In genomic region chr2:58625186-58625585, GRCm38 (mm10) we compare ENCODE assay signal across 16 mouse cellular contexts. TPM values are rescaled to one million over a fixed set of nuclear protein-coding genes. Genes with fewer than 3 reads are reported as not detected.
"Had no signal": no experiment of that assay in that cellular context is flagged by ENCODE, and none has a peak within 500 bp of the region (broad histone marks: within the 10 kb centered on the region; RNA-seq: fewer than 3 reads in every experiment).

No protein-coding gene starts in this region.

- DNase-seq: lung, adult 18-20 months; lung, embryonic 14.5 days; lung, postnatal 14 days; lung, postnatal 36 days; right cerebral cortex, postnatal 14 days; thymus, adult 2 months; thymus, postnatal 25 days; thymus, postnatal 4 days had no signal

- H3K9ac ChIP-seq: lung, embryonic 14.5 days; midbrain, embryonic 13.5 days; midbrain, embryonic 15.5 days; neural tube, embryonic 12.5 days; stomach, embryonic 15.5 days had no signal

- H3K4me1 ChIP-seq: megakaryocyte, embryonic 14.5 days; stomach, embryonic 15.5 days had no signal

- ATAC-seq: midbrain, embryonic 15.5 days had no signal

- H3K27ac ChIP-seq: macrophage; midbrain, embryonic 13.5 days; midbrain, embryonic 15.5 days; neural tube, embryonic 12.5 days; stomach, embryonic 15.5 days; stomach, postnatal 0 days had no signal

- H3K4me3 ChIP-seq: megakaryocyte, embryonic 14.5 days; midbrain, embryonic 13.5 days; midbrain, embryonic 15.5 days; neural tube, embryonic 12.5 days; stomach, embryonic 15.5 days had no signal

- H3K36me3 ChIP-seq: midbrain, embryonic 13.5 days; midbrain, embryonic 15.5 days; neural tube, embryonic 12.5 days; stomach, embryonic 15.5 days had no signal

- H3K9me3 ChIP-seq: midbrain, embryonic 13.5 days; midbrain, embryonic 15.5 days; neural tube, embryonic 12.5 days; stomach, embryonic 15.5 days had no signal

- H3K4me2 ChIP-seq: lung, embryonic 14.5 days; midbrain, embryonic 13.5 days; midbrain, embryonic 15.5 days; neural tube, embryonic 12.5 days; stomach, embryonic 15.5 days had no signal

- H3K27me3 ChIP-seq: megakaryocyte, embryonic 14.5 days; midbrain, embryonic 15.5 days; stomach, embryonic 15.5 days had no signal

RNA-seq across cellular contexts. Expression of gene Upp2, which starts 58.1 kb away (rescaled TPM):
- total RNA-seq: neutrophil, adult 5-6 weeks had no signal

RNA-seq across cellular contexts. Expression of gene Acvr1, which starts 58.2 kb away (rescaled TPM):
- total RNA-seq: neutrophil, adult 5-6 weeks had no signal
